Mouse (Mus musculus): ENCODE measurements around the gene Smarcd2. TPM values are rescaled to one million over a fixed set of nuclear protein-coding genes. Genes with fewer than 3 reads are reported as not detected.

Gene Smarcd2
- polyA plus RNA-seq, 1 experiment: 89.5 TPM

DNA sequence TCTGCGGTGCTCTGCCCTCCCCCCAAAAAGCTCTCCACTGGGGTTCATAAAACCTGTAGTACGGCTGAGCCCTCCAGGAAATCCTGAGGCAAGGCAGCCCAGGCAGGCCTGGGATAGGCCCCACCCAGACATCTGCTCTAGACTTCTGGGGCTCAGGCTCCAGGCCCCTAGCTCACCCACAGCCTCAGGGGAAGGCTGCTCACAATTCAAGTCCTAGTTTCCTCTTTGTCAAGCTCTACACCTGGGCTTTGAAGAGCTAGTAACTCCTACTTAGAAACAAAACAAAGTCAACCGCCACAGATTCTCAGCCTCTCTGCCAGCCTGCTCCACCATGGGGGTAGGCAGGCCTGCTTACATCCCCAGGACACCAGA is 3.7 kb downstream of the Smarcd2 start:
- Histone ChIP-seq H3K4me3 (ENCODE audit: insufficient read depth, low read length) (no peak overlapping the region), H3K4me1 (ENCODE audit: control insufficient read depth, insufficient read depth, low read length) (peaks cover 36% of the 10 kb centered on the region), H3K27ac (ENCODE audit: insufficient read depth, low read depth, low read length) (no peak overlapping the region)
- TF ChIP-seq CTCF (IDR thresholded peaks at IDR 0.05; ENCODE audit: low read depth, low read length): no peak
- no peak for TF ChIP-seq POLR2A (IDR thresholded peaks at IDR 0.05; ENCODE audit: borderline replicate concordance, low read depth, low read length)

DNA sequence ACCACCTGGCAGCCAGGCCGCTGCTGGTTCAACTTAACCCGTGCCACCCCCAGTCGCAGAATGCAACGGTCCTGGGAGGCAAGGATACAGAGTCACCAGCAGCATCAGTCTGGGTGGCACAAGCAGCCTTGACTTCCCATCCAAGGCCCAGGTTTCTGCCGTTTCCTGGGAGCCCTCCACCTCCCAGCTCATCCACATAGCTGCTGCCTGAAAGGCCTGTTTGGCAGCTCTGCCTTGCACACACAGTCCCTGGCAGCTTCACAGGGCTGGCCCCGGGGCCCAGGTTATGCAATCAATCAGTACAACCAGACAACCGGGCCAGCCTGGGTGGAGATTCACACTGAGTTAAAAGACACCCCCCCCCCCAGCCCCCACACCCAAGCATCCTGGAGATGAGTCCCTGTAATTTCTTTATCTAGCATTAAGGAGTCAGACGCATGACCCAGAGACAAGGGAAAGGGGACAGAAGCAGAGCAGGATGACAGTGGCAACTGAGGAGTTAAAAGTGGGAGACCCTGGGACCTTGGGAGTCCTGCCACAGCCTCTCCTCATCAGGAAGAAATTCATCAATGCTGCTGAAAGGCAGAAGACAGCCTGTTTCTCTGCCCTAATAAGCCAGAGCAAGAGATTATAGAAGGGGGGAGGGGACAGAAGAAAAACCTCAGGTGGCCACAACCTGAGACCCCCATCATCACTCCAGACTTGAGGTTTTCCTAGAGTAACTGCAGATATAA is 4.3 kb downstream of the Smarcd2 start:
- Histone ChIP-seq H3K4me1 (ENCODE audit: control insufficient read depth, insufficient read depth, low read length) (peaks cover 34% of the 10 kb centered on the region), H3K4me3 (ENCODE audit: insufficient read depth, low read length) (no peak overlapping the region), H3K27ac (ENCODE audit: insufficient read depth, low read depth, low read length) (no peak overlapping the region)
- TF ChIP-seq CTCF (IDR thresholded peaks at IDR 0.05; ENCODE audit: low read depth, low read length): no peak
- TF ChIP-seq POLR2A (IDR thresholded peaks at IDR 0.05; ENCODE audit: borderline replicate concordance, low read depth, low read length): no peak

DNA sequence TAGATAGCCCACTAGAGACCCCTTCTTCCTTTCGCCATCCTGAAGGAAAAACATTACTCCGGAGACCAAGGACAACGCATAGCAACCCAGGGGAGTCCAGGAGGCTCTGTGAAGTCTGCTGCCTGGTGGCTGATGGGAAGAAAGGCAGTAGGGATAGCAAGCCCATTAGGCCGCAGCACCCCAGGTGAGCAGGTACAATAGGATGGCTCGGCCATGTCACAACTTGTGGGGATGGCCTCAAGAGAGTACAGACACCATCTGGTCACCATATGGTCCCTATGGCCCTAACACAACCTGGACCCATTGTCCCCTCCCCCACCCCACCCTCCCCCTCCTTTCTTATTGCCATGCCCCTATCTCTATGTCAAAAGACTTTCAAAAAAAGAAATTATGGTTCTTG is 4.9 kb downstream of the Smarcd2 start:
- TF ChIP-seq POLR2A (IDR thresholded peaks at IDR 0.05; ENCODE audit: borderline replicate concordance, low read depth, low read length): no peak
- TF ChIP-seq CTCF (IDR thresholded peaks at IDR 0.05; ENCODE audit: low read depth, low read length): no peak
- Histone ChIP-seq H3K27ac (ENCODE audit: insufficient read depth, low read depth, low read length) (no peak overlapping the region), H3K4me3 (ENCODE audit: insufficient read depth, low read length) (no peak overlapping the region), H3K4me1 (ENCODE audit: control insufficient read depth, insufficient read depth, low read length) (peaks cover 34% of the 10 kb centered on the region)

DNA sequence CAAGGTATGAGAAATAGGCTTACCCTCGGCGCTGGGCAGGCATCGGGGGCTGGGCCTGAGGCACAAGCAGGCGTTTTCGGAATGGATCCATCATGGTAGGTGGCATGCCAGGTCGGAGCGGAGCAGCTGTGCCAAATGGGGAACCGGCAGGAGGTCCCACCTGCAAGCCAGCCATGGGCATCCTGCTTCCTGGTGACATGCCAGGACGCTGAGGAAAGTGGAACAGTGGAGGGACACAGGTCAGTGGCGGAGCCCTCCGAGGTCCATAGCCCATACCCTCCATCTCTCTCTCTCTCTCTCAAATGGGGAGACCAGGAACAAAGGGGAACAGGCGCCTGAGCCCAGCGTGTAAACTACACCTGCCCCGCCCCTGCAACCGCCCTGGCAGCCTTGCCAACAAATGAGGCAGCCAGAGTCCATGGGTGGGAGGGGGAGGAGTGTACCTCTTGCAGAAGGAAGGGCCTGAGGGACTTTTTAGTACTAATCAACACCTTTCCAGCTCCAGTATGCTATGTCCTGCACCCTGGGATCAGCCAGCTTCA is 5.4 kb downstream of the Smarcd2 start:
- Histone ChIP-seq H3K4me3 (ENCODE audit: insufficient read depth, low read length) (no peak overlapping the region), H3K27ac (ENCODE audit: insufficient read depth, low read depth, low read length) (no peak overlapping the region), H3K4me1 (ENCODE audit: control insufficient read depth, insufficient read depth, low read length) (peaks cover 34% of the 10 kb centered on the region)
- TF ChIP-seq POLR2A (IDR thresholded peaks at IDR 0.05; ENCODE audit: borderline replicate concordance, low read depth, low read length) (no peak), CTCF (IDR thresholded peaks at IDR 0.05; ENCODE audit: low read depth, low read length) (no peak)

DNA sequence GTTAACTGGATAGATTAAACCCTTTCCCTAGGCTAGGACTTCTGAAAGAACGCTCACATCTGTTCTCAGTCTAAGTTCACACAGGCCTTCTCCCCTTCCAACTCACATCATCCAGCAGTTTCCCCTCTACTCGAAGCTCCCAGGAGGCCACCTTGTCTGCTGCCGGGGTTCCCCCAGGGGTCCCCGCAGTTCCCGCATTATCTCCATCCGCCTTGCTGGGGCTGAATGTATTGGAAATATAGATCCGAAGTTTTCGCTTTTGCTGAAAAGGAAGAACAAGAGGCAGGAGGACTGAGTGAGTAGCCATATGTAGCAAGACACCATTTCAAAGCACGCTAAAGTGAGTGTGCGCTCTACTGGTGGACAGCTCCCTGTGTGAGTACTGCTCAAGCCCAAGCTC is 6.3 kb downstream of the Smarcd2 start:
- TF ChIP-seq POLR2A (IDR thresholded peaks at IDR 0.05; ENCODE audit: borderline replicate concordance, low read depth, low read length) (no peak), CTCF (IDR thresholded peaks at IDR 0.05; ENCODE audit: low read depth, low read length) (no peak)
- Histone ChIP-seq H3K27ac (ENCODE audit: insufficient read depth, low read depth, low read length) (no peak overlapping the region), H3K4me1 (ENCODE audit: control insufficient read depth, insufficient read depth, low read length) (peaks cover 34% of the 10 kb centered on the region), H3K4me3 (ENCODE audit: insufficient read depth, low read length) (no peak overlapping the region)

DNA sequence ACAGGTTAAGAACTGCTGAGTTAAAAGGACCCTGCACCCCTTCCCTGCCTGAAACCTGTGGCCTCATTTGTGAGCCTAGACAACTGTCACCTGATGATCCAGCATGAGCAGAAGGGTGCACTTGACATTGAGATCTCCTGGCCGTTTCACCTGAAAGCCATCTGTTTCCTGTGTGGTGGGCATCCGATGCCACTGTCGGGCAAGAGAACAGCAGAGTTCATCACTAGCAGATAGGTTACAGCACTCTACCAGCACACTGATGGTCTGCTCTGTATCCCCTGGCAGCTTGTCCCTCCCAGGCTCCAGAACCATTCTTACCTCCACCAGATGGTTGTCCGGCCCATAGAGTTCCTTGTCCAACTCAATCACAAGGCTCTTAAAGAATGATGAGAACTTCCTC is 7.2 kb downstream of the Smarcd2 start:
- H3K27ac ChIP-seq (ENCODE audit: insufficient read depth, low read depth, low read length): no peak overlapping the region
- TF ChIP-seq CTCF (IDR thresholded peaks at IDR 0.05; ENCODE audit: low read depth, low read length) (no peak), POLR2A (IDR thresholded peaks at IDR 0.05; ENCODE audit: borderline replicate concordance, low read depth, low read length) (no peak)
- no peak overlapping the region for H3K4me3 ChIP-seq (ENCODE audit: insufficient read depth, low read length)
- H3K4me1 ChIP-seq (ENCODE audit: control insufficient read depth, insufficient read depth, low read length): peaks cover 28% of the 10 kb centered on the region

DNA sequence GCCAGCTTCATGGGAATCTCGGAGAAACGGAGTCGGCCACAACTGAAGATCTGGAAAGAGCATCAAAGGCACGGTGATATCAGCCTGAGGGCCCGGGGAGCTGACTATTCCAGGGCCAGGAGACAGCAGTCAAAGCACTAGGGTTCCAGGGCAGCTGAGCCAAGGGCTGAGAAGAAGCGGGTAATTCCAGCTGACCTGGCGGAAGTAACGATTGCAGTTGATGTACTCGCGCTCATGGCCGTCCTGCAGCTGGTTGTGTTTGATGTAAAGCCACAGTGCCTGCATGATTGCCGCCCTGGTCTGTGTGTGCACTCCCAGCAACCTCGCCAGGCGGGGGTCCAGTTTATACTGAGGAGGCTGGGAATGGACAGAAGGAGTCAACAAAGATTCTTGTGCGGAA is 7.8 kb downstream of the Smarcd2 start:
- no peak overlapping the region for H3K4me3 ChIP-seq (ENCODE audit: insufficient read depth, low read length)
- peaks cover 22% of the 10 kb centered on the region for H3K4me1 ChIP-seq (ENCODE audit: control insufficient read depth, insufficient read depth, low read length)
- TF ChIP-seq POLR2A (IDR thresholded peaks at IDR 0.05; ENCODE audit: borderline replicate concordance, low read depth, low read length) (no peak), CTCF (IDR thresholded peaks at IDR 0.05; ENCODE audit: low read depth, low read length) (no peak)
- H3K27ac ChIP-seq (ENCODE audit: insufficient read depth, low read depth, low read length): no peak overlapping the region

DNA sequence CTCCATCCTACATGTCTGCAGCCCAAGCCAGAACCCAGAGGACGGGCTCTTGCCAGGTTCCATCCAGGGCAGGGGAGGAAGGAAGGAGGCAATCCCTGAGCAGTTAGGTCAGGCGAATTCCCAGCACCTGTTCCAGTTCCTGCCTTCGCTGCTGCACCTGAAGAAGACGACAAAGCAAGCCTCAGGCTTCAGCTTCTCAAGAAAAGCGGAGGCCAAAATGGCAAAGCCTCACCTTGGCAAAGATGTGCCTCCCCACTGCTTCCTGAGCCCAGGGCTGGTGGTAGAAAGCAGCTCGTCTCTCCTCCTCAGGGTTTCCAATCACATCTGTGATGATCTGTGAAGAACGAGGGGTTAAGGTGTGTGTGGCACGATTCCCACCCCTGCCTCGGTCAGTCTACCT is 8.8 kb downstream of the Smarcd2 start:
- no peak for TF ChIP-seq POLR2A (IDR thresholded peaks at IDR 0.05; ENCODE audit: borderline replicate concordance, low read depth, low read length)
- no peak for TF ChIP-seq CTCF (IDR thresholded peaks at IDR 0.05; ENCODE audit: low read depth, low read length)
- Histone ChIP-seq H3K4me3 (ENCODE audit: insufficient read depth, low read length) (no peak overlapping the region), H3K4me1 (ENCODE audit: control insufficient read depth, insufficient read depth, low read length) (peaks cover 16% of the 10 kb centered on the region), H3K27ac (ENCODE audit: insufficient read depth, low read depth, low read length) (no peak overlapping the region)

DNA sequence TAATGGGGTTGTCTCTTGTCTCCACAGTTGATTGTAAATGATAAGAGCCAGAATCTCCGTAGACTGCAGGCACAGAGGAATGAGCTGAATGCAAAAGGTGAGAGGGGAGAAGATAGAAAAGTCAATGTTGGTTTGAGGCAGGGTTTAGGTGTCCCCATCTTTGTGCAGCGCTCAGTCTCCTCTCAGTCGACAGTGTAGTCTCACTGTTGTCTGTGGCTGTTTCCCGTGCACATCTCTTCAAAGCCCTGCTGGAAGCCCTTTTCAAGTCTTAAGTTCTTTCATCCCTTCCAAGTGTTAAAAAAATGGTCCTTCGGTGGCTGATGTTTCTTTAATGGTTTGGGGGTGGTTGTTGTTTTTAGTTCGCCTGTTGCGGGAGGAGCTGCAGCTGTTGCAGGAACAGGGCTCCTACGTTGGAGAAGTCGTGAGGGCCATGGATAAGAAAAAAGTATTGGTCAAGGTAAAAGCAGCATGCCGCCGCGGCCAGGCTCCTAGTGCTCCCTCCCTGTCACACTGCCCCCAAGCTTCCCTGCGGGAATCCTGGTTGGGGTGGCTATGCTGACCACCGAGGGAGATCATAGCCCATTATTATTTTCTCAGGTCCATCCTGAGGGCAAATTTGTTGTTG is 11.8 kb downstream of the Smarcd2 start:
- Histone ChIP-seq H3K4me1 (ENCODE audit: control insufficient read depth, insufficient read depth, low read length) (peaks cover 10% of the 10 kb centered on the region), H3K4me3 (ENCODE audit: insufficient read depth, low read length) (no peak overlapping the region), H3K27ac (ENCODE audit: insufficient read depth, low read depth, low read length) (no peak overlapping the region)
- TF ChIP-seq POLR2A (IDR thresholded peaks at IDR 0.05; ENCODE audit: borderline replicate concordance, low read depth, low read length) (no peak), CTCF (IDR thresholded peaks at IDR 0.05; ENCODE audit: low read depth, low read length) (no peak)

DNA sequence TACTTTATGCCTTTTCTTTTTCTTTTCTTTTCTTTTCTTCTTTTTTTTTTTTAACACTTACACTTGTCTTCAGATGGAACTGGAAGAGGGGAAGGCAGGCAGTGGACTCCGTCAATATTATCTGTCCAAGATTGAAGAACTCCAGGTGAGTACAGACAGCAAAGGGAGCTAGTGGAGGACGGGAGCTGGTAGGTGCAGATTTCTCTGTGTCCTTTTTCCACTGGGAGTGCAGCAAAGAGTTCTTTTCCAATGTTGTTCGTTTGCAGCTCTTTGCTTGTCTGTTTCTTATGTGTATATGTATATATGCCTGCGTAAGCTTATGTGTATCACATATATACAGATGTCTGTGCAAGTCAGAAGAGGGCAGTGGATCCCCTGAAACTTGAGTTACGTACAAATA is 16.0 kb downstream of the Smarcd2 start:
- H3K27ac ChIP-seq (ENCODE audit: insufficient read depth, low read depth, low read length): no peak overlapping the region
- peak overlapping the region; percentile 96 for H3K4me3 ChIP-seq (ENCODE audit: insufficient read depth, low read length)
- H3K4me1 ChIP-seq (ENCODE audit: control insufficient read depth, insufficient read depth, low read length): peaks cover 13% of the 10 kb centered on the region
- TF ChIP-seq CTCF (IDR thresholded peaks at IDR 0.05; ENCODE audit: low read depth, low read length): no peak
- no peak for TF ChIP-seq POLR2A (IDR thresholded peaks at IDR 0.05; ENCODE audit: borderline replicate concordance, low read depth, low read length)

Data from bone marrow macrophage, adult 2 months (primary cell).